Mouse (Mus musculus): ENCODE measurements at regions not wholly inside any gene's neighbourhood (a gene's known extent, or its start where the extent isn't known, plus 50 kb on each side); places are given as distances from the start of the nearest gene placed in this dataset.

GRCm38 (mm10) chr2:3940786-3941185 lies 76.7 kb upstream of the Frmd4a start:
- no peak for DNase-seq (ENCODE audit: low read depth, low spot score)

GRCm38 (mm10) chr2:3941496-3941895 lies 76.0 kb upstream of the Frmd4a start:
- no peak for DNase-seq (ENCODE audit: low read depth, low spot score)

- DNase-seq (ENCODE audit: low read depth, low spot score): no peak
Observed at GRCm38 (mm10) chr2:3947432-3947831, 70.1 kb upstream of the Frmd4a start.

GRCm38 (mm10) chr2:3948331-3948730 lies 69.2 kb upstream of the Frmd4a start:
- no peak for DNase-seq (ENCODE audit: low read depth, low spot score)

GRCm38 (mm10) chr2:3957491-3957890 lies 60.0 kb upstream of the Frmd4a start:
- no peak for DNase-seq (ENCODE audit: low read depth, low spot score)

GRCm38 (mm10) chr2:3958065-3958641 lies 59.4 kb upstream of the Frmd4a start:
- DNase-seq (ENCODE audit: low read depth, low spot score): no peak

GRCm38 (mm10) chr2:3958711-3959110 lies 58.8 kb upstream of the Frmd4a start:
- no peak for DNase-seq (ENCODE audit: low read depth, low spot score)

- DNase-seq (ENCODE audit: low read depth, low spot score): no peak
Observed at GRCm38 (mm10) chr2:3959181-3959580, 58.3 kb upstream of the Frmd4a start.

GRCm38 (mm10) chr2:3960213-3960612 lies 57.3 kb upstream of the Frmd4a start:
- DNase-seq (ENCODE audit: low read depth, low spot score): no peak

- DNase-seq (ENCODE audit: low read depth, low spot score): peak; percentile 67
Observed at GRCm38 (mm10) chr2:3964351-3964750, 53.2 kb upstream of the Frmd4a start.

Data from 3T3-L1 (cell line).